Mouse (Mus musculus): ENCODE data around the gene Tgfb3. TPM values are rescaled to one million over a fixed set of nuclear protein-coding genes. Genes with fewer than 3 reads are reported as not detected.
A peak's percentile ranks its signal among the peaks of the same experiment; 100 is the strongest.

Gene Tgfb3
- total and polyA plus RNA-seq, 3 experiments = 0.34 TPM; not detected in 2

GRCm38 (mm10) chr12:86079202-86079667, 394 bp upstream of the Tgfb3 start:
- Histone ChIP-seq H3K4me3 (replicated peaks in 1 of 3; ENCODE audit: low read depth in 2 of 3, low read length in 2 of 3, poor library complexity in 1 of 3) (peak overlapping the region; percentile 42 to 62 (median 49)), H3K27me3 (replicated peaks) (peaks cover 27% of the 10 kb centered on the region), H3K4me2 (ENCODE audit: insufficient read depth, low read depth, poor library complexity, severe bottlenecking) (peak overlapping the region; percentile 66), H3K79me2 (replicated peaks; ENCODE audit: control insufficient read depth, extremely low read depth, insufficient read depth, poor library complexity, severe bottlenecking) (no peaks in the 10 kb centered on the region), H3K36me3 (replicated peaks in 1 of 2; ENCODE audit: control insufficient read depth in 1 of 2, insufficient read depth in 1 of 2, low read length in 1 of 2) (no peaks in the 10 kb centered on the region), H3K27ac (ENCODE audit: insufficient read depth, low read depth) (no peak overlapping the region), H3K9me3 (replicated peaks; ENCODE audit: low read length) (no peaks in the 10 kb centered on the region), H3K9ac (ENCODE audit: insufficient read depth, low read depth) (peak overlapping the region; percentile 46), H3K4me1 (ENCODE audit: control insufficient read depth in 1 of 2, insufficient read depth in 2 of 2) (peaks cover 0 to 3% of the 10 kb centered on the region in 2 experiments; a peak in 1 of 4 replicates)
- in situ Hi-C loops (cut with MboI; ENCODE audit: low pct_ligation_motif_present, low pct_unique_long_range_greater_than_20kb, low sequenced_read_pairs) (loop anchor here (5.0 to 10.0 kb wide), 3 partner anchors 54 to 227 kb away; no protein-coding TSS in a partner anchor), dilution Hi-C loops (cut with MboI; ENCODE audit: extremely low pct_ligation_motif_present, extremely low pct_unique_long_range_greater_than_20kb, low sequenced_read_pairs) (no loop called here)
- DNase-seq (ENCODE audit: extremely low read depth) = peak; percentile 64
- TF ChIP-seq MYC (IDR thresholded peaks at IDR 0.05; ENCODE audit: low read depth, low read length) (no peak), RAD21 (IDR thresholded peaks at IDR 0.05; ENCODE audit: low read depth, low read length) (peak; percentile 99), TBP (conservative IDR thresholded peaks at IDR 0.05; ENCODE audit: low read depth, low read length) (no peak), CTCF (conservative IDR thresholded peaks at IDR 0.05 in 1 of 2, IDR thresholded peaks at IDR 0.05 in 1 of 2; ENCODE audit: low read depth in 2 of 2, low read length in 2 of 2) (peak in 1 of 2 experiments; percentile 94; a peak in 2 of 4 replicates), SMC3 (IDR thresholded peaks at IDR 0.05; ENCODE audit: low read depth, low read length) (peak; percentile 96), NRF1 (IDR thresholded peaks at IDR 0.05; ENCODE audit: low read depth, low read length) (0 out of 2 replicates have a peak, but pooled peaks have one; percentile 9), NELFE (IDR thresholded peaks at IDR 0.05; ENCODE audit: low read depth, low read length) (peak; percentile 35; the same call in 1 of the 2 replicates), UBTF (IDR thresholded peaks at IDR 0.05; ENCODE audit: low read depth, low read length) (peak; percentile 94), ZC3H11A (IDR thresholded peaks at IDR 0.05; ENCODE audit: low read depth, low read length) (peak; percentile 71), MEF2A (IDR thresholded peaks at IDR 0.05; ENCODE audit: borderline replicate concordance, low read depth, low read length) (no peak), SIN3A (IDR thresholded peaks at IDR 0.05; ENCODE audit: low read length) (peak; percentile 40; the same call in 1 of the 2 replicates), GABPA (IDR thresholded peaks at IDR 0.05; ENCODE audit: insufficient replicate concordance, low read depth, low read length) (no peak), HCFC1 (IDR thresholded peaks at IDR 0.05; ENCODE audit: low read depth, low read length) (no peak), IRF4 (IDR thresholded peaks at IDR 0.05; ENCODE audit: low read depth, low read length) (peak; percentile 65; the same call in 1 of the 2 replicates), MXI1 (IDR thresholded peaks at IDR 0.05; ENCODE audit: low read depth, low read length) (0 out of 2 replicates have a peak, but pooled peaks have one; percentile 20), BHLHE40 (IDR thresholded peaks at IDR 0.05; ENCODE audit: low read depth, low read length) (no peak)

GRCm38 (mm10) chr12:86078176-86078552, 677 bp downstream of the Tgfb3 start:
- Histone ChIP-seq H3K4me2 (ENCODE audit: insufficient read depth, low read depth, poor library complexity, severe bottlenecking) (peak overlapping the region; percentile 66), H3K4me1 (ENCODE audit: control insufficient read depth in 1 of 2, insufficient read depth in 2 of 2) (peaks cover 0 to 3% of the 10 kb centered on the region in 2 experiments; a peak in 1 of 4 replicates), H3K9me3 (replicated peaks; ENCODE audit: low read length) (no peaks in the 10 kb centered on the region), H3K79me2 (replicated peaks; ENCODE audit: control insufficient read depth, extremely low read depth, insufficient read depth, poor library complexity, severe bottlenecking) (no peaks in the 10 kb centered on the region), H3K9ac (ENCODE audit: insufficient read depth, low read depth) (peak overlapping the region; percentile 46; the same call in 1 of the 2 replicates), H3K27ac (ENCODE audit: insufficient read depth, low read depth) (no peak overlapping the region), H3K36me3 (replicated peaks in 1 of 2; ENCODE audit: control insufficient read depth in 1 of 2, insufficient read depth in 1 of 2, low read length in 1 of 2) (no peaks in the 10 kb centered on the region), H3K4me3 (replicated peaks in 1 of 3; ENCODE audit: low read depth in 2 of 3, low read length in 2 of 3, poor library complexity in 1 of 3) (no peak overlapping the region), H3K27me3 (replicated peaks) (peaks cover 25% of the 10 kb centered on the region)
- TF ChIP-seq MAZ (IDR thresholded peaks at IDR 0.05; ENCODE audit: low read depth, low read length) (no peak), HCFC1 (IDR thresholded peaks at IDR 0.05; ENCODE audit: low read depth, low read length) (no peak), SMC3 (IDR thresholded peaks at IDR 0.05; ENCODE audit: low read depth, low read length) (no peak), MAX (IDR thresholded peaks at IDR 0.05; ENCODE audit: low read length) (no peak), RAD21 (IDR thresholded peaks at IDR 0.05; ENCODE audit: low read depth, low read length) (no peak), TBP (conservative IDR thresholded peaks at IDR 0.05; ENCODE audit: low read depth, low read length) (no peak), GABPA (IDR thresholded peaks at IDR 0.05; ENCODE audit: insufficient replicate concordance, low read depth, low read length) (no peak), UBTF (IDR thresholded peaks at IDR 0.05; ENCODE audit: low read depth, low read length) (no peak), USF2 (conservative IDR thresholded peaks at IDR 0.05; ENCODE audit: low read depth, low read length) (no peak), IRF4 (IDR thresholded peaks at IDR 0.05; ENCODE audit: low read depth, low read length) (no peak), CTCF (conservative IDR thresholded peaks at IDR 0.05 in 1 of 2, IDR thresholded peaks at IDR 0.05 in 1 of 2; ENCODE audit: low read depth in 2 of 2, low read length in 2 of 2) (no peak), CHD1 (IDR thresholded peaks at IDR 0.05; ENCODE audit: low read depth, low read length) (no peak), ZKSCAN1 (IDR thresholded peaks at IDR 0.05; ENCODE audit: borderline replicate concordance, low read depth, low read length) (no peak), RCOR1 (conservative IDR thresholded peaks at IDR 0.05; ENCODE audit: low read depth, low read length) (no peak), PAX5 (IDR thresholded peaks at IDR 0.05; ENCODE audit: low read length) (no peak), POLR2AphosphoS2 (IDR thresholded peaks at IDR 0.05; ENCODE audit: low read depth, low read length) (no peak), TCF12 (IDR thresholded peaks at IDR 0.05; ENCODE audit: low read depth, low read length) (no peak)
- DNase-seq (ENCODE audit: extremely low read depth) = no peak
- dilution Hi-C loops (cut with MboI; ENCODE audit: extremely low pct_ligation_motif_present, extremely low pct_unique_long_range_greater_than_20kb, low sequenced_read_pairs) = no loop called here
- in situ Hi-C loops (cut with MboI; ENCODE audit: low pct_ligation_motif_present, low pct_unique_long_range_greater_than_20kb, low sequenced_read_pairs) = loop anchor here (5.0 to 10.0 kb wide), 3 partner anchors 53 to 226 kb away; no protein-coding TSS in a partner anchor

Data from CH12.LX (cell line).